Mouse (Mus musculus): Measurements from ENCODE around the gene Galk1.
A peak's percentile ranks its signal among the peaks of the same experiment; 100 is the strongest.

The Galk1 gene

DNA sequence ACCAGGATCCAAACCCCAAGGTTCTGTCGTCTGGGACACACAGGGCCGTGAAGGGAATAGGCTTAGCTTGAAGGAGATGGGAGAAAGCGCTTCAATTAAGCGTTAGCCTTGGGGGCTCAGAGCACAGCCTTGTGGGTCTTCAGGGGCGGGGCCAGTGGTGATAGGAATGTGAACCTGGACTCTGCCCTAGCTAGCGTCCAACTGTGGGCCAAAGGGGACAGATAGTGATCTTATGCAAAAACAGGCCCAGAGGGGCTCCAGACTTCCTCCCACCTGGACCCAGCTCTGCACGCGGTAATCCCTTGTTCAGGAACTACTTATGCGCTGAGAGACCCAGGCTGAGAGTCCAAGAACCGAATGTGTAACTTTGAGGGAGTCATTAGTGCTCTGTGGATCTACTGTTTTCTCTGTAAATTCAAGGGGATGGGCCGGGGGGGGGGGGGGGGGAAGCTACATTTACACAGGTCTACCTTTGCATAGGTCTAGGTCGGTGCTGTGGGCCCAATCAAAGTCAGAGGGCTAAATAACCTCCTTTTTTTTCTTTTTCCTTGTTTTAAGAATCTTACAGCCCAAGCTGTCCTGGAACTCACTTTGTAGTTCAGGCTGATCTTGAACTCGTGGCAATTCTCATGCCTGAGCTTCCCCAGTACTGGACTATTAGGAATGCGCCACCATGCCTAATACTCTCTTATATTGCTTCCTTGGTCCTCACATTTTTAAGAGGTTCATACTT, 824 bp downstream of the Galk1 start:
- DNase-seq (ENCODE audit: low spot score): no peak

DNA sequence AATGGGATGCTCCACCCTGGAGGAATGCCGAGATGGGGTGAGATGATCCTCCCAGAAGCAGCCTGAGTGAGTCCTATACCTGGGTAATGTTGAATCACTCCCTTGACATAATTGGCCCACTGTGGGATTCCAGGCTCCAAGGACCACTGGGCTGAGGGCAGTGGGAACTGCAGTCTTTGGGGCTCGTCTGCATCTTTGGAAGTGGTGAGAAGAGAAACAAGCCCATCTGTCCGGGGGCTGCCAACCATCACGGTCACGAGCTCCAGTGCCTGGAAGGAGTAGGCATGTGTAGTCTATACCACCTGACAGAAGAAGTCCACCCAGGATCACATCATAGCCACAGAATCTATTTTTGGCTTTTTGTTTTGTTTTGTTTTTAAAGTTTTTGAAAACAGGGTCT, 1.6 kb downstream of the Galk1 start:
- DNase-seq (ENCODE audit: low spot score): no peak

DNA sequence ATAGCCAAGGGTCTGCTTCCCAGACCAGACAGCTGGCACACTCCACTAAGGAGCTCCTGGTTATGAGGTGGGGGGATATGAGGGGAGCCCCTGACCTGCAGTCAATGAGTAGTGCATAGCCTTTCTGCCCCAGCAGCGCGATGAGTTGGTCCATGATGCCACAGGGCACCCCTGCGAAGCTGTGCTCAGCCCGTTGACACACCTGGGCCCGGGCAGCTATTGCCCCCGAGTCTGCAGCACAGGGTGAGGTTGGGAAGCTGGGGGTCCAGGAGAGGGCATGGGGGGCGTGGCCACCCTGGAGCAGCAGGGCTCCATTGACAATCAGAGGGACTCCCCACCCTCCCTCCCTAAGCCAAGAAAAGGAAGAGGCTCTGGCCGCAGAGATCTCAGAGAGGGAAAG, 2.4 kb downstream of the Galk1 start:
- no peak for DNase-seq (ENCODE audit: low spot score)

DNA sequence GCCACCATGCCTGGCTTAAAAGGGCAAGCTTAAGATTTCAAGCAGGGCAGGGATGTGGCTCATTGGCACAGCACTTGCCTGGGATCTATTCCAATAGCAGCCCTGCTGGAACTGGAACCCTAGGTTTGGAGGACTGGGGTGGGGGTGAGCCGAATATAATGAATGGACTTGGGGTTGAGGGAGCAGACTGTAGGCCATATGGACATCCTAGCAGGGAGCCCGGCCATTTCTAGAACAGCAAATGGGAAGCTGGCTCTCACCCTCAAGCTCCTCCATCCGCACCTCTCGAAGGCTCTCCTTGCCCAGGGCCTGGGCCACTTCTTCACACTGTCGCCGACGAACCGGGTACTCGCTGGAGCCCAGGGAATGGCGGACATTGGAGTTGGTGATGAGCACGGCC, 2.9 kb downstream of the Galk1 start:
- DNase-seq (ENCODE audit: low spot score): no peak

DNA sequence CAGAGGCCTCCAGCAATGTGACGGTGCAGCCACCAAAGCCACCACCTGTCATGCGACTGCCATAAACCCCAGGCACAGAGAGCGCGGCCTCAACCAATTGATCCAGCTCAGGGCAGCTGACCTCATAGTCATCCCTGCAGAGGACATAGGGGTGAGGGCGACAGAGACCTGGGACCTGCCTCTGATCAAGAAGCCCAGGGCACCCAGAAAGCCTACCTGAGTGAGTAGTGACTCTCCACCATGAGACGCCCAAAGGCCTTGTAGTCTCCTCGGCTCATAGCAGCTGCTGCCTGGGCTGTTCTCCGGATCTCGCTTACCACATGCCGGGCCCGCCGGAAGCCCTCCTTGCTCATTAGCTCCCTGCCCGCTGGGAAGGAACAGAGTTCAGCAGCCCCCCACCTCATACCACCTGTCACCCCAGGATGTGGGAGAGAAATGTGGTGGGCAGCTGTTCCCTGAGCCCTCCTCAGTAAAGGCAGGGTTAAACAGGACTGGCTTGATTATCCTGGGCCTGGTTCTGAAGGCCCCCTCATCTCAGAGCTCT, 3.6 kb downstream of the Galk1 start:
- DNase-seq (ENCODE audit: low spot score): no peak

DNA sequence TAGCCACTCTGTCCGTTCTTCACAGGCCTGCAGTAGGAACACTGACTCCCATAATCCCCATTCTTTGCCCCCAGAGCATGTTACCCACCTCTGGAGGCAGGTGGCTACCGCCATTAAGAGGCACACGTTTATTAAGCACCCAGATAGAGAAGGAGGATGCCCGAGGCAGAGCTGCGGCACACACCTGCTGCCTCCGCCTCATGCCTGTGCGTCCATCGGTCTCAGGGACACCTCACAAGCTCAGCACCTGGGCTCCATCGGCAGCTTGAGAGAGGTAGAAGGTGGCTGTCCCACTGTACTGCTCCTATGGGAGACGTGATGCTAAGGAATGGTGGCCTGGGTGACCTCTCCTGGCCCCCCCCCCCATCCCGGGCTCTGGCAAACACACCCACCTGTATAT, 4.1 kb downstream of the Galk1 start:
- DNase-seq (ENCODE audit: low spot score): no peak

DNA sequence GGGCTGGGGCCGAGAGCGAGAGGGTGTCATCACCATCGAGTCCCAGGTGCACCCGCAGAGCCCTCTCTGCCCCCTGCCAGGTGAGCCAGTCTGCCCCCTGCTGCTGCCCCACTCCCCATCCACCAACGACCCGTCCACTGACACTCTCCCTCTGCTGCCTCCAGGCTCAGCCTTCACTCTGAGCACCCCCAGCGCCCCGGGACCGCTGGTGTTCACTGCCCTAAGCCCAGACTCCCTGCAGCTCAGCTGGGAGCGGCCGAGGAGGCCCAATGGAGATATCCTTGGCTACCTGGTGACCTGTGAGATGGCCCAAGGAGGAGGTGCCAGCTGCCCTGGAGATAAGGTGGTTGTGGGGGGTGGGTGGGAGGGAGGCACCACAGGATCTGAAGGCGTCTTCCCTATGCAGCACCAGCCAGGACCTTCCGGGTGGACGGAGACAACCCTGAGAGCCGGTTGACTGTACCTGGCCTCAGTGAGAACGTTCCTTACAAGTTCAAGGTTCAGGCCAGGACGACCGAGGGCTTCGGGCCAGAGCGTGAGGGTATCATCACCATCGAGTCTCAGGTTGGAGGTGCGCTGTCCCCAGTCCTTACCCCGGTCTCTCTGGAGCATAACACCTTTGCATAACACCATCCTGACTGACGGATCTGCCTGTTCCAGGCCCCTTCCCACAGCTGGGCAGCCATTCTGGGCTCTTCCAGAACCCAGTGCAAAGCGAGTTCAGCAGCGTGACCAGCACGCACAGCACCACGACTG, 5.2 kb downstream of the Galk1 start:
- DNase-seq (ENCODE audit: low spot score): no peak

DNA sequence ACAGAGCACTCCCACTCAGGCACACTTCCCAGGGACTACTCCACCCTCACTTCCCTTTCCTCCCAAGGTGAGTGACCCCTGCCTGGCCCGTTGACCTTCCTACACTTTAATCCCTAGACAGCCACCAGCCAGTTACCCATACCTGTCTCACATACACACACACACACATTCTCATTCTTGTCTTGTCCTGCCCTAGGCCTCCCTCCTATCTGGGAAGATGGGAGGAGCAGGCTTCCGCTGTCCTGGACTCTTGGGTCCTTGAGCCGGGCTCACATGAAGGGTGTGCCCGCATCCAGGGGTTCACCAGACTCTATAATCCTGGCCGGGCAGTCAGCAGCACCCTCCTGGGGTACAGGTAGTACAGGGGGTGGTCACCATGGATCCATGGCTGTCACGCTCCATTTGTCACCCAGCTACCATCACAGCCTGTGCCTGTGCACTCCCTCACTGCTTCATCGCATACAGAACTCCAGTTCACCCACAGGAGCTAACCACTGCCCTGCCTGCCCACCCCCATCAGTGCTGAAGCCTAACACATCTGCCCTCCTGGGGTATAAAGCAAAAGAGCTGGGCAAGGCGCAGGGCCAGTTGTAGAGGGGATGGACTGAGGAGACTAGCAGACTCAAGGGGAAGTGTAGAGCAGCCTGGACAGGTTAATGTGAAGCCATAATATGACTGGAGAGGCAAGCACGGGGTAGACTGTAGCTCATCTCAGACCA, 6.7 kb downstream of the Galk1 start:
- DNase-seq (ENCODE audit: low spot score): no peak

DNA sequence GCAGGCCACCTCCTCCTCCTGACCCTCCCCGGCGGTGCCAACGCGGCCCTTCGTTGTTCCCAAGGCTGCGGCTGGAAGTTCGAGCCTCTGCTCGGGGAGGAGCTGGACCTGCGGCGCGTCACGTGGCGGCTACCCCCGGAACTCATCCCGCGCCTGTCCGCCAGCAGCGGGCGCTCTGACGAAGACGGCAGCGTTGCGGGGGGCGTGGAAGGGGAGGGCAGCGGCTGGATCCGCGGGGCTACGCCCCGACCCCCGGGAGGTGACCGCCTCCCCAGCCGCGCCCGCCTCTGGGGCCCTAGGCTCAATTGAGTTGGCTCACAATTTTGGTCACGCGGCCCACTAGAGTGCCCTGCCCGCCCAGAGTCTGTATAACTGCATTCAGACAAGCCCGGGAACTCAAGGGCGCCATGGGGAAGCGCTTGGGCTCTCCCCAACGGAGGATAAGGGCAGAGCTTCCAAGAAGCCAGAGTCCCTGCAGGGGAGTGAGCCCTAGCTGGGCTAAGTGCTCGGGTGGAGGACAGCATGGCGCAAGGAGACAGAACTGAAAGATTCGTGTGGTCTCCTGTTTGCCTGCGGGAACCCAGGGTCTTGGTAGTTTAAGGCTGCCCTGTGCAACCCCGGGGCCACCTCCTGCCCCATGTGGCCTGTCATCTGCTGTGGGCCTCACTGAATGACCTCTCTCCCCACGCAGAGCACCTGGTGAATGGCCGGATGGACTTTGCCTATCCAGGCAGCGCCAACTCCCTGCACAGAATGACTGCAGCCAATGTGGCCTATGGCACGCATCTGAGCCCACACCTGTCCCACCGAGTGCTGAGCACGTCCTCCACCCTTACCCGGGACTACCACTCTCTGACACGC, 7.4 kb downstream of the Galk1 start:
- no peak for DNase-seq (ENCODE audit: low spot score)

DNA sequence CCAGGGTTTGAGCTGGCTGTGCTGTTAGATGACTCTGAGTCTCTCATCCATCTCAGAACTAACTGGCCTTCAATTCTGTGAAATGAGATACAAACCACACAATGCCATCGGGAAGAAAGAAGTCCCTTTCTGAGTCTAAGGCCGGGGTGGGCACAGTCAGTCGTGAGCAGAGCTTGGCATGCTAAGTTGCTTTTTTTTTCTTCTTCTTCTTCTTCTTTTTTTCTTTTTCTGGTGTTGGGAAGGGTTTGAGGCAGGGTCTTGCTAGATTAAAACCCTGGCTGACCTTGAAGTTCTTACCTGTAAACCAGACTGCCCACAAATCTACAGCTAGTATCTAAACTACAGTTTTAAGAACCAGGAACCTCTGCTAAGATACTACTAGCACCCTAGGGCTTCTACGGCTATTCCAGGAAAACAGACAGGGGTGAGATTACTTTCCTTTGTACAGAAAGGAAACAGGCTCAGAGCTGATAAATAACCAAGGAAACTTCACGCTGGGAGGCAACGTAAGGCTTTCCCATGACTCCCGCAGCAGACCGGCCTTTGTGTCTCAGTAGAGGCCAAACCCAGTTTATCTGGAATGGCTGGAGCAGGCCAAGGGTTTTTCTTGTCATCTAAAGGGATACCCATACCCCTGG, 8.2 kb downstream of the Galk1 start:
- no peak for DNase-seq (ENCODE audit: low spot score)

DNA sequence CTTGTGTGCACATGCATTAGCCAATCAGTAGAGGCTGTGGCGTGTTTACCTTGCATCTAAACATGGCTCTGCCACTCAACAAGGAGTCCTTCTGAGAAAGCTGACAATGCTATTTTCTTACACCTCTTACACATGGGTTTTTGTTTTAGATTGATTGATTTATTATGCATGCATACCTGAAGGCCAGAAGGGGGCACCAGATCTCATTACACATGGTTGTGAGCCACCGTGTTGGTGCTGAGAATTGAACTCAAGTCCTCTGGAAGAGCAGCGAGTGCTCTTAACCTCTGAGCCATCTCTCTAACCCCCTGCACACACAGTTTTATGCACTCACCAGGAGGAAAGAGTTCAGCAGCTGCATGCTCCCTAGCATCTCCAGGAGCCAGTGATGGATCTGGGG, 9.6 kb downstream of the Galk1 start:
- DNase-seq (ENCODE audit: low spot score): no peak

DNA sequence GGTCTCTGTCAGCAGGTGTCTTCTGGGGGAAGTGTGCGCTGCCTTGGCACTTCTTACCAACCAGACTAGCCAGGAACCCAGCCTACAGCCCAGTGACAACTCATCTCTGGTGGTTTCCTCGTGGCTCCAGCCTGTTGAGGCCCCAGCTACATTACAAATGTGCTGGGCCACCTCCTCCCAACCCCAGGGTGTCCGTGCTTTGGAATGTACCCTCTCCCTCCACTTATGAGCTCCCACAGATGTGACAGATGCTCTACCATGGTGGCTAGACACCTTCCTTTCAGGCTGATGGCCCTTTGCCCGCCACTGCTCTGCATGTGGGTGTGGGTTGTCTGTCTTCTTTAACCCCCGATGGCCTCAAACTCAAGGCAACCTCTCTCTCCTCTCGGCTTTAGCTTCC, 10.8 kb downstream of the Galk1 start:
- DNase-seq (ENCODE audit: low spot score): no peak

DNA sequence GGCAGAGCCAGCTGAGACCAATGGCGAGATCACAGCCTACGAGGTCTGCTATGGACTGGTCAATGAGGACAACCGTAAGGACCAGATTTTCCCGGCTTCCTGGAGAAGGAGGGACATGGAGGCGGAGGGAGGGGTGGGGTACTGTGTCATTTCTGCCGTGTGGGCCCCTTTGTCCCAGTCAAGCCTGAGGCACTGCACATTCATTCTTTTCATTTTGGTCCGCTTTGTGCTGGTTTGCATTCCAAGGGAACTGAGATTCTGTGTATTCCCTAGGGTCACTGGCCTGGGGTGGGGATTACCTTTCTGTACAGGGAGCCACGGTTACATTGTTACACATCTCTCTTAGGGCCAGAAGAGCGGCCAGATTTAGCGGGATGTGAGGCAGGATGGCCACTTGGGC, 11.9 kb downstream of the Galk1 start:
- DNase-seq (ENCODE audit: low spot score): peak; percentile 43

DNA sequence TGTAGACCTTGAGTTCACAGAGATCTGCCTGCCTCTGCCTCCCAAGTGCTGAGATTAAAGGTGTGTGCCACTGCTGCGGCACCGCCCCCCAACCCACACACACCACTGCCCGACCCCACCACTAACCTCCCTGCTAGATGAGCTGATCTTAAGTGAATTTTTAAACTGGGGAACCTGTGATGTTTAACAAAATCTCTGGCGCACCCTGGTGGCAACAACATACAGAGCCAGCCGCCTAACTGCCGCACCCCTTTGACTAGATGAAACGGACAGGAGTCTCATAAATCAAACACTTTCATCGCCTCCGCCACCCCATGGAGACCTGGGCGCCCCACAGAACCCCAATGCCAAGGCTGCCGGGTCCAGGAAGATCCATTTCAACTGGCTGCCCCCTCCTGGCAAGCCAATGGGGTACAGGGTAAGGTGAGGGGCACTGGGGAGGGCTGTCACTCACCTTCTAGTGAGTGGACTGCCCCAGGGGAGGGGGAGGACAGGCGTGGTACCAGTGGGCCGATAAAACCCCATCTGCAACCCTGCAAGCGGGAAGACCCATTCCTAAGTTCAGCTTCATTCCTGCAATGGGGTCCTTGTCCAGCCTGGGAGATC, 12.9 kb downstream of the Galk1 start:
- peak; percentile 81 for DNase-seq (ENCODE audit: low spot score)

DNA sequence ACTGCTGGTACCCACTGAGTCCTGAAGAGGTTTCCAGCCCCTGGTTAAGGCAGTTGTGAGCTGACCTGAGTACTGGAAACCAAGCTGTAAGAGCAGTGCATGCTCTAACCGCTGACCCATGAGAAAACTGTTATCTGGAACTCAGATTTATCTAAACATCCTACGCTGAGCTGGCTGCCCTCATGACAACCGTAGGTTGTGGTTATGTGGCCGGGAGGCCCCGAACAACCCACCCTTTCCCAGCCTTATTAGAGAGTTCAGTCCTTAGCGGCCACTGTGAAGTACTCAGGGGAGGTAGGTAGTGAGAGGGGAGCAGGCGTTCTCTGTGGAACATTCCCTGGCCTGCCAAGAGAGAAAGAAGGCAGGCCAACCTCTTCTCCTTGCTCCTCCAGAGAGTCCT, 13.5 kb downstream of the Galk1 start:
- no peak for DNase-seq (ENCODE audit: low spot score)

DNA sequence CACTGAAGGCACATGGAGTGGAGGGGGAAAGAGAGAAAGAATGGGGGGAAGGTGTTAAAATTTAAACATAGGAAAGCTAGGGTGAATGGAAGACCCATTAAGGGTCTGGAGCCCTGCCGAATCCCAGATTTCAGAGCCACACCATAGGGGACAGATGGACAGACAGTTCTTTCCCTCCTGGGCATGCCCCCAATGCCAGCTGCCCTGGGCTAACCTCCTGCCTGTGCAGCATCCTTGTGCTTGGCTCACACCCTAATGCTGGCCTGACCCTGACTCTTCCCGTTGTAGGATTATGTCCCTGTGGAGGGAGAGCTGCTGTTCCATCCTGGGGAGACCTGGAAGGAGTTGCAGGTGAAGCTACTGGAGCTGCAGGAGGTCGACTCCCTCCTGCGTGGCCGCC, 14.9 kb downstream of the Galk1 start:
- DNase-seq (ENCODE audit: low spot score): no peak

DNA sequence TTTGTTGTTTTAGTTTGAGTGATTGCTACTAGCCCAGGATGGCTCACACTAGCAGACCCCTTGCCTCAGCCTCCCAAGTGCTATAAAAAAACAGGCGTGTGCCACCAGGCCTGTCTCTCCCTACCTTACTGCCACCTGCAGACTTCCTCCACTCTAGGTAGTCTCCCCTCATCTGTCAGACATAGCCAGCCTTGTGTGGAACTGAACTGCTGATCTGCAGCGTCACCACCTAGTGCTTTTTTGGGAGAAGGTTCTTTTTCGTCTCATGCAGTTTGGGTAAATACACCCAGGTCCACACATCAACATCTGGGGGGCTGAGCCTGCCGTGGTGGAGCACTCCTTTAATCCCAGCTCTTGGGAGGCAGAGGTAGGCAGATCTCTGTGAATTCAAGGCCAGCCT, 15.5 kb downstream of the Galk1 start:
- DNase-seq (ENCODE audit: low spot score): no peak

DNA sequence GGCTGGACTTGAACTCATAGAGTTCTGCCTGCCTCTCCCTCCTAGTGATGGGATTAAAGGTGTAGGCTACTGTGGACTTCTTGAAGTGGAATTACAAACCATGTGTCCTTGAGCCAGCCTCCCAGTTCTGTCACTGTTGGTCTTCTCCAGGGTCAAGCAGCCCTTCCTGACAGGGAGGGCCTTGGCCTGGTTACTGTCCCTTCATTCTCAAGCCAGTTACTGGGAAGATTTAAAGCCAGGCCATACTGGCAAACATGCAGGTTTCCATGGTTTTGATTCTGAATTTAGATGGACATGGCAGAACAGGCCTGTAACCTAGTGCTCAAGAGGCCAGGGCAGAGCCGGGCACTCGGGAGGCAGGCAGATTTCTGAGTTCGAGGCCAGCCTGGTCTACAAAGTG, 17.3 kb downstream of the Galk1 start:
- no peak for DNase-seq (ENCODE audit: low spot score)

DNA sequence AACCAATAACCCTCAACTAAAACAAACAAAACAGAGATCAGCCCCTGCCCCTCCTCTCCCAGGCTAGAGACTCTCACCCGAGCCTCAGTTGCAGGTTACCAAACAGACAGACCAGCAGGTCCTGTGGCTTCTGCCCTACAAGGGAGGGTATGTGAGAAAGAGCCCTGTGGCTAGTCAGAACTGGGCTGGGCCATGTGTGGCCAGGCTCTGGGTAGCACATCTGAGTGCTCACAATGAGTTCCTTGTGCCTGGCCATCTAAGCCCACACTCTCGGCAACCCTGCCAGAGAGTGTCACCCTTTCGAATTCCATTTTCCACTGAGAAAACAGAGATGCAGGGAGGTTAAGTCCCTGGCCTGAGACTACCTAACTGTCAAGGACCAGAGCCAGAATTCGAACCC, 20.4 kb downstream of the Galk1 start:
- DNase-seq (ENCODE audit: low spot score): no peak

DNA sequence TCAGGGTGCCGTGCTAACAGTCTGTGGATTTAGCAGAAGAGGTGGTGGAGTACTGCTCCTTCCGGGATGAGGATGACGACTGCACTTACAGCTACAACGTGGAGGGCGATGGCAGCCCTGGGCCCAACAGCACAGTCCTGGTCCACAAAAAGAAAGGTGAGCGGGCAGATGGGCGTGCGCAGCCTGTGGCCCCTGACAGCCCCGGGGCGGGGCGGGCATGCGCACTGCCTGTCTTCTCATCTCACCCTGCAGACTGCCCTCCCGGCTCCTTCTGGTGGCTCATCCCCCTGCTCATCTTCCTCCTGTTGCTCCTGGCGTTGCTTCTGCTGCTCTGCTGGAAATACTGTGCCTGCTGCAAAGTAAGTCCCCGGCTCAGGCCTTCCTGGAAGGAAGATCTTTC, 22.8 kb downstream of the Galk1 start:
- DNase-seq (ENCODE audit: low spot score): no peak

DNA sequence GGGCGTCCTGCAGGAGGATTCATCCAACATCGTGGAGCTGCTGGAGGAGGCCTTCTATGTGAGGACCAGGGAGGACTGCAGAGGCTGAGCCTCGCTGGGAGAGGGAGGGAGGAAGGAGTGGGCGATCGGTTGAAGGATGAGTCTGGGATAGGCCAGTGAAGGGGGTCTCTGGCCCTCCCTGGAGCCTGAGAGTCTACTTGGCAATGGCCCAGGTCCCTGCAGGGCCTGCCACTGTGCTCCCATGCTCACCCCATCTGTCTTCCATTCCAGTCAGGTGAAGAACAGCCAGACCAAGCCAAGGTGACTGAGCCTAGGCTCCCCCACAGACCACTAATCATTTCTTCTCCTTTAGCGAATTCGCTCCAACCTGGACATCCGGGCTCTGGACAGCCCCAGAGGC, 29.2 kb downstream of the Galk1 start:
- DNase-seq (ENCODE audit: low spot score): no peak

Measured in MN1 (cell line).